Mouse (Mus musculus) heart, embryonic 12.5 days (tissue): ENCODE measurements around the gene Stxbp5l. TPM values are rescaled to one million over a fixed set of nuclear protein-coding genes. Genes with fewer than 3 reads are reported as not detected.
"Not testable (repeated sequence)": the region's sequence is repeated elsewhere in the genome, so short reads cannot be mapped to it uniquely, and the experiment has no call there.

Experiments used
- ATAC-seq: fragments of 200-750 bp; cut with Nextera tagmentation; 2 replicates; pipeline ENCODE4 v1.8.0; 2017; ENCODE audit warnings: moderate TSS enrichment, moderate library complexity; ENCODE audit not compliant: insufficient number of reproducible peaks, low FRiP score
- H3K27ac ChIP-seq: fragments of 300-500 bp; sonication (generic); 2 replicates; pipeline ENCODE4 v1.5.1; 2016; ENCODE audit warnings: mild to moderate bottlenecking, moderate library complexity; ENCODE audit not compliant: poor library complexity, severe bottlenecking
- H3K27me3 ChIP-seq: fragments of 300-500 bp; sonication (generic); replicated peaks from 2 replicates; pipeline ENCODE4 v1.6.1; 2016; ENCODE audit warnings: mild to moderate bottlenecking, moderate library complexity
- H3K36me3 ChIP-seq: fragments of 300-500 bp; sonication (generic); 2 replicates; pipeline ENCODE4 v1.6.1; 2016; ENCODE audit warnings: mild to moderate bottlenecking, moderate library complexity
- H3K4me1 ChIP-seq: fragments of 300-500 bp; sonication (generic); replicated peaks from 2 replicates; pipeline ENCODE4 v1.6.1; 2016; ENCODE audit warnings: mild to moderate bottlenecking
- H3K4me2 ChIP-seq: fragments of 300-500 bp; sonication (generic); 2 replicates; pipeline ENCODE4 v1.6.1; 2016; ENCODE audit warnings: mild to moderate bottlenecking, moderate library complexity
- H3K4me3 ChIP-seq: fragments of 300-500 bp; sonication (generic); 2 replicates; pipeline ENCODE4 v1.5.1; 2016; ENCODE audit warnings: mild to moderate bottlenecking
- H3K9ac ChIP-seq: fragments of 300-500 bp; sonication (generic); 2 replicates; pipeline ENCODE4 v1.6.1; 2016; ENCODE audit warnings: mild to moderate bottlenecking, moderate library complexity
- H3K9me3 ChIP-seq: fragments of 300-500 bp; sonication (generic); replicated peaks from 2 replicates; pipeline ENCODE4 v1.6.1; 2016; ENCODE audit warnings: mild to moderate bottlenecking, moderate library complexity
- WGBS: fragments of 180-500 bp; shearing (Covaris S2); methylation state at CpG from one replicate; pipeline ENCODE4 v1.1.7; 2016; 5-methylcytosine and 5-hydroxymethylcytosine counted together
- polyA plus RNA-seq: library from polyadenylated mRNA; unstranded; fragments of >200 nt; fragmentation: Nextera tagmentation; extraction: Ambion mirVana; gene quantifications from 2 replicates; pipeline ENCODE4 v1.2.1, GENCODE M21; 2016

Stxbp5l gene
- polyA plus RNA-seq, 1 experiment from 2014 or later = 0.18 TPM

DNA sequence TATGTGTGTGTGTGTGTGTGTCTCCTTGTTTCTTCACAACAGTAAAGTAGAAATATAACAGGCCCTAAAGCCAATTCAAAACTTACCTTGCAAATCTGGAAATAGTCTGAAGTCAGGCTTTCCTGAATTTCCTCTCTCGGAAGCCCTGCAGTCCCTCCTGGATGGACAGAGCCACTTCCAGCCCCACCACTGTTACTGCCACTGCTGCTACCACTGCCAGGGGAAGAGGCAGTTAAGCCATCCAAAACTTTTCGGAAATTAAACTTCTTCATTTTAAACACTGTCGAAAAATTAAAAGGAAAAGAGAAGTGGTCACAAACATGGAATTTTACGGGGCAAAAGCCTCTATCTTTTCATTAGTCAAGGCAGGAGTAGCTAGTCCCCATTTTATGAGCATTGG is 1.3 kb downstream of the Stxbp5l start:
- peaks cover 8% of the 10 kb centered on the region; the same call in 1 of the 2 replicates for H3K4me1 ChIP-seq
- H3K27me3 ChIP-seq = 0 out of 2 replicates have a peak, but pooled peaks cover 4% of the 10 kb centered on the region
- no peak for ATAC-seq
- no peaks in the 10 kb centered on the region for H3K9me3 ChIP-seq
- no peak overlapping the region for H3K27ac ChIP-seq
- H3K36me3 ChIP-seq = no peaks in the 10 kb centered on the region
- no peak overlapping the region for H3K4me2 ChIP-seq
- 52% methylated on average over 4 of the region's 4 CpGs for WGBS
- H3K9ac ChIP-seq = no peak overlapping the region
- no peak overlapping the region for H3K4me3 ChIP-seq

GRCm38 (mm10) chr16:37372716-37373115 is 12.0 kb downstream of the Stxbp5l start:
- H3K4me1 ChIP-seq = no peaks in the 10 kb centered on the region
- no peak overlapping the region for H3K4me2 ChIP-seq
- ATAC-seq = no peak
- H3K36me3 ChIP-seq = no peaks in the 10 kb centered on the region
- no peaks in the 10 kb centered on the region for H3K9me3 ChIP-seq
- WGBS = 68% methylated on average over 1 of the region's 1 CpGs
- no peak overlapping the region for H3K27ac ChIP-seq
- no peak overlapping the region for H3K9ac ChIP-seq
- H3K4me3 ChIP-seq = no peak overlapping the region
- no peaks in the 10 kb centered on the region for H3K27me3 ChIP-seq

DNA sequence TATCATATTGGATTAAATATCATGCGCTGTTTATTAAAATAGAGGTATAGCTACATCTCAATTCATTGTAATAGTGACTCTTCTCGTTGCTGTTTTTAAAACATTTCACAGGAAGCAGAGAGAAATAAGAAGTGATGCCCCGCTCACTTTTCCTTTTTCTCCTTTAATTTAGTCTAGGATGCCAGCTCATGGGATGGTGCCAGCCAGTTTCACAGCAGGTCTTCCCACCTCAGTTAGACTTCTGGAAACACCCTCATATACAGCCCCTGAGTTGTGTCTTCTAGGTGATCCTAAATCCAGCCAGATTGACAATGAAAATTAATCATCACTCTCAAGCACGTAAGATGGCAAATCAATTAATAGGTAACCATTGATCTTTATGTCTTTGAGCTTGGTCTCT is 17.3 kb downstream of the Stxbp5l start:
- Histone ChIP-seq H3K36me3 (no peaks in the 10 kb centered on the region), H3K27me3 (no peaks in the 10 kb centered on the region), H3K4me2 (no peak overlapping the region), H3K9me3 (no peaks in the 10 kb centered on the region), H3K27ac (no peak overlapping the region), H3K4me3 (no peak overlapping the region), H3K9ac (no peak overlapping the region), H3K4me1 (no peaks in the 10 kb centered on the region)
- 79% methylated on average over 4 of the region's 4 CpGs for WGBS
- no peak for ATAC-seq

DNA sequence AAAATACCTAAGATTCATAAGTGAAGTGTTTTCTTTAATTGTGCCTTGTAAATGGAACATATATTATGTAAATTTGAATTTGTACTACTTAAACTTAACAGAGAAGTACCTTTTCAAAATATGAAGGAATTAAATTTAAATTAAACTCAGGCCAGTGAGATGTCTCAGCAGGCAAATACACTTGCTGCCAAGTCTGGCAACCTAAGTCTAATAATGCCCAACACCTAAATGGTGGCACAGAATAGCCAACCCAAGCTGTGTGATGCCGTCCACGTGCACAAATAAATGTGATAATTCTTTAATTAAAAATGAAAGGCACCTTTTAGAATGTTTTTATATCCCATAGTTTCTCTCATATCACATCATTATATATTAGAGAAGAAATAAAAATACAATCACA is 20.8 kb downstream of the Stxbp5l start:
- no peak for ATAC-seq
- no peaks in the 10 kb centered on the region for H3K4me1 ChIP-seq
- H3K4me2 ChIP-seq = no peak overlapping the region
- H3K9me3 ChIP-seq = peaks cover 3% of the 10 kb centered on the region; the same call in 1 of the 2 replicates
- no peaks in the 10 kb centered on the region for H3K36me3 ChIP-seq
- no peak overlapping the region for H3K27ac ChIP-seq
- H3K9ac ChIP-seq = no peak overlapping the region
- WGBS = 89% methylated on average over 2 of the region's 2 CpGs
- no peak overlapping the region for H3K4me3 ChIP-seq
- H3K27me3 ChIP-seq = no peaks in the 10 kb centered on the region

- 74% methylated on average over 3 of the region's 3 CpGs for WGBS
Observed at GRCm38 (mm10) chr16:37355621-37356020, 29.1 kb downstream of the Stxbp5l start.

GRCm38 (mm10) chr16:37347092-37347491 is 37.7 kb downstream of the Stxbp5l start:
- H3K4me1 ChIP-seq = no peaks in the 10 kb centered on the region
- 19% methylated on average over 3 of the region's 3 CpGs for WGBS
- H3K4me3 ChIP-seq = no peak overlapping the region
- ATAC-seq = no peak
- H3K9me3 ChIP-seq = no peaks in the 10 kb centered on the region
- no peak overlapping the region for H3K9ac ChIP-seq
- no peak overlapping the region for H3K4me2 ChIP-seq
- H3K36me3 ChIP-seq = no peaks in the 10 kb centered on the region
- H3K27ac ChIP-seq = no peak overlapping the region
- H3K27me3 ChIP-seq = no peaks in the 10 kb centered on the region

More at GRCm38 (mm10) chr16:37355621-37356020, 29.1 kb downstream of the Stxbp5l start:
- H3K27me3 ChIP-seq = no peaks in the 10 kb centered on the region
- H3K4me2 ChIP-seq = no peak overlapping the region
- no peak overlapping the region for H3K4me3 ChIP-seq
- ATAC-seq = no peak
- no peak overlapping the region for H3K27ac ChIP-seq
- H3K9ac ChIP-seq = no peak overlapping the region
- peaks cover 2% of the 10 kb centered on the region; the same call in 1 of the 2 replicates for H3K9me3 ChIP-seq
- H3K4me1 ChIP-seq = no peaks in the 10 kb centered on the region
- no peaks in the 10 kb centered on the region for H3K36me3 ChIP-seq

DNA sequence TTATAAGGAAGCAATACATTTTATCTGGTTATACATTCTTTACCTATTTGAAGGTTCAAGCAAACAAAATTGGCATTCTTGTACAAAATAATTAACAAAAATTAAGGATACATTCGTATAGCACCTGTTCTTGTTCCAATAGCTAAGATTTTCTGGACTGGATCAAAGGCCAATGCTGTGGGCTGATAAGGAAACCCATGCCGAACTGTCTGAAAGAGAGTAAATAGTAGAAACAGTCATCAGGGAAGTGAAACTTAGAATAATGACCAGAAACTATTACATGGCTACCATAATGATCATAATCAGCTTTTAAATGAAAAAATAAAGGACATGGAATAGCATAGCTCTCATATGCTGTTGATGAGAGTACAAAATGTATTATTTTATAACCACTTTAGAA is 39.8 kb downstream of the Stxbp5l start:
- Histone ChIP-seq H3K4me1 (no peaks in the 10 kb centered on the region), H3K9me3 (no peaks in the 10 kb centered on the region), H3K27ac (no peak overlapping the region), H3K9ac (no peak overlapping the region), H3K4me3 (no peak overlapping the region), H3K4me2 (no peak overlapping the region), H3K36me3 (no peaks in the 10 kb centered on the region), H3K27me3 (no peaks in the 10 kb centered on the region)
- 55% methylated on average over 2 of the region's 2 CpGs for whole genome bisulfite sequencing
- no peak for ATAC-seq

GRCm38 (mm10) chr16:37341446-37341845 is 43.3 kb downstream of the Stxbp5l start:
- not testable (repeated sequence) for ATAC-seq, H3K27ac ChIP-seq, H3K9me3 ChIP-seq, H3K4me3 ChIP-seq, H3K27me3 ChIP-seq, H3K9ac ChIP-seq, H3K4me2 ChIP-seq, H3K4me1 ChIP-seq, H3K36me3 ChIP-seq

GRCm38 (mm10) chr16:37338177-37338576 is 46.6 kb downstream of the Stxbp5l start:
- no peaks in the 10 kb centered on the region for H3K4me1 ChIP-seq
- no peaks in the 10 kb centered on the region for H3K36me3 ChIP-seq
- 76% methylated on average over 1 of the region's 1 CpGs for WGBS
- H3K27me3 ChIP-seq = no peaks in the 10 kb centered on the region
- no peak overlapping the region for H3K27ac ChIP-seq
- ATAC-seq = no peak
- no peak overlapping the region for H3K9ac ChIP-seq
- H3K9me3 ChIP-seq = no peaks in the 10 kb centered on the region
- H3K4me3 ChIP-seq = no peak overlapping the region
- H3K4me2 ChIP-seq = no peak overlapping the region

DNA sequence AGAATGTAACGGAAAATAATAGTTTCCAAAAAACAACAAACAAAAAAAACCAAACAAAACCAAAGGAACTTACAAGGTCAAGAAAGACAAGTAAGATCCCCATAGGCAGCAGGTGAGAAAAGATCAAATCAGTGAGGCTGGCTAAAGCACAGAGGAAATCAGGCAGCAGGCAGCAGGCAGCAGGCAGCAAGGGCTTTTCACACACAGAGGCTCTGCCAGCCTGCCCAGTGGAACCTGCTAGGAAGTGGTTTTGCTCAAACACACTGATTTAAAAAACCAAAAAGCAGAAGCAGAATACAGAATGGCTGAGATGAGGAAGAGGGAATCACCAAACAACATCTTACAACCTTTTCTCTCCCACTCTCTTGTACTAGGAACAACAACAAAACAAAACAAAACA is 47.2 kb downstream of the Stxbp5l start:
- no peaks in the 10 kb centered on the region for H3K4me1 ChIP-seq
- ATAC-seq = no peak
- H3K4me3 ChIP-seq = no peak overlapping the region
- H3K9ac ChIP-seq = no peak overlapping the region
- no peaks in the 10 kb centered on the region for H3K9me3 ChIP-seq
- H3K27ac ChIP-seq = no peak overlapping the region
- no peak overlapping the region for H3K4me2 ChIP-seq
- no peaks in the 10 kb centered on the region for H3K27me3 ChIP-seq
- no peaks in the 10 kb centered on the region for H3K36me3 ChIP-seq
- 74% methylated on average over 1 of the region's 1 CpGs for WGBS

- H3K27me3 ChIP-seq = no peaks in the 10 kb centered on the region
- no peak overlapping the region for H3K4me3 ChIP-seq
- no peak overlapping the region for H3K9ac ChIP-seq
- no peaks in the 10 kb centered on the region for H3K9me3 ChIP-seq
- no peak overlapping the region for H3K27ac ChIP-seq
- no peak for ATAC-seq
- 69% methylated on average over 1 of the region's 1 CpGs for WGBS
- no peaks in the 10 kb centered on the region for H3K36me3 ChIP-seq
- no peak overlapping the region for H3K4me2 ChIP-seq
- H3K4me1 ChIP-seq = no peaks in the 10 kb centered on the region
Observed at GRCm38 (mm10) chr16:37304441-37304840, 80.3 kb downstream of the Stxbp5l start.

DNA sequence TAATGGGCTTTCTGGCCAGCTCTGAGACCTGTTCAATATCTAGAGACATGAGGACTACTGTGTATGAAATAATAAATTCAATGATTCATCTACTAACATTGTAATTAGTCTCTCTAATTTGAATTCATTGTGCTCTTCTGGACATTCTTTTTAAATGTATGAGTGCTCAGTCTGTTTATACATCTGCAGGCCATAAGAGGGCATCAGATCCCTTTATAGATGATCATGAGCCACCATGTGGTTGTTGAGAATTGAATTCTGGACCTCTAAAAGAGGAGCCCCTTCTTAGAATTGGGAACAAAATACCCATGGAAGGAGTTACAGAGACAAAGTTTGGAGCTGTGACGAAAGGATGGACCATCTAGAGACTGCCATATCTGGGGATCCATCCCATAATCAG is 92.2 kb downstream of the Stxbp5l start:
- Histone ChIP-seq H3K4me2 (no peak overlapping the region), H3K27me3 (no peaks in the 10 kb centered on the region), H3K27ac (no peak overlapping the region), H3K36me3 (no peaks in the 10 kb centered on the region), H3K4me3 (no peak overlapping the region), H3K9ac (no peak overlapping the region), H3K9me3 (no peaks in the 10 kb centered on the region), H3K4me1 (no peaks in the 10 kb centered on the region)
- ATAC-seq = no peak
- 44% methylated on average over 1 of the region's 1 CpGs for WGBS
